Mouse (Mus musculus) midbrain, embryonic 15.5 days (tissue): ENCODE data around the gene 4833439L19Rik. TPM values are rescaled to one million over a fixed set of nuclear protein-coding genes. Genes with fewer than 3 reads are reported as not detected.
"Not testable (repeated sequence)": the region's sequence is repeated elsewhere in the genome, so short reads cannot be mapped to it uniquely, and the experiment has no call there.

ENCODE experiments used
- ATAC-seq: fragments of 200-750 bp; cut with Nextera tagmentation; replicated peaks from 2 replicates; pipeline ENCODE4 v1.8.0; 2017; ENCODE audit warnings: moderate TSS enrichment
- H3K27ac ChIP-seq: fragments of 300-500 bp; sonication (generic); 2 replicates; pipeline ENCODE4 v1.5.1; 2015; ENCODE audit warnings: mild to moderate bottlenecking, inconsistent platforms
- H3K27me3 ChIP-seq: fragments of 300-500 bp; sonication (generic); replicated peaks from 2 replicates; pipeline ENCODE4 v1.6.1; 2015; ENCODE audit warnings: inconsistent platforms
- H3K36me3 ChIP-seq: fragments of 300-500 bp; sonication (generic); replicated peaks from 2 replicates; pipeline ENCODE4 v1.6.1; 2015; ENCODE audit warnings: inconsistent platforms
- H3K4me1 ChIP-seq: fragments of 300-500 bp; sonication (generic); 2 replicates; pipeline ENCODE4 v1.6.1; 2015; ENCODE audit warnings: inconsistent platforms
- H3K4me2 ChIP-seq: fragments of 300-500 bp; sonication (generic); 2 replicates; pipeline ENCODE4 v1.6.1; 2015; ENCODE audit warnings: inconsistent platforms, mild to moderate bottlenecking, moderate library complexity
- H3K4me3 ChIP-seq: fragments of 300-500 bp; sonication (generic); 2 replicates; pipeline ENCODE4 v1.5.1; 2015; ENCODE audit warnings: mild to moderate bottlenecking, inconsistent platforms
- H3K9ac ChIP-seq: fragments of 300-500 bp; sonication (generic); 2 replicates; pipeline ENCODE4 v1.6.1; 2015; ENCODE audit warnings: mild to moderate bottlenecking, inconsistent platforms
- H3K9me3 ChIP-seq: fragments of 300-500 bp; sonication (generic); 2 replicates; pipeline ENCODE4 v1.6.1; 2016; ENCODE audit warnings: inconsistent platforms
- WGBS: fragments of 180-500 bp; shearing (Covaris S2); methylation state at CpG from one replicate; pipeline ENCODE4 v1.1.7; 2015; ENCODE audit warnings: mixed read lengths; 5-methylcytosine and 5-hydroxymethylcytosine counted together
- polyA plus RNA-seq: library from polyadenylated mRNA; unstranded; fragments of >200 nt; fragmentation: Nextera tagmentation; extraction: Ambion mirVana; gene quantifications from 2 replicates; pipeline ENCODE4 v1.2.1, GENCODE M21; 2015

4833439L19Rik gene
- 271 and 282 TPM in 2 replicates for polyA plus RNA-seq

DNA sequence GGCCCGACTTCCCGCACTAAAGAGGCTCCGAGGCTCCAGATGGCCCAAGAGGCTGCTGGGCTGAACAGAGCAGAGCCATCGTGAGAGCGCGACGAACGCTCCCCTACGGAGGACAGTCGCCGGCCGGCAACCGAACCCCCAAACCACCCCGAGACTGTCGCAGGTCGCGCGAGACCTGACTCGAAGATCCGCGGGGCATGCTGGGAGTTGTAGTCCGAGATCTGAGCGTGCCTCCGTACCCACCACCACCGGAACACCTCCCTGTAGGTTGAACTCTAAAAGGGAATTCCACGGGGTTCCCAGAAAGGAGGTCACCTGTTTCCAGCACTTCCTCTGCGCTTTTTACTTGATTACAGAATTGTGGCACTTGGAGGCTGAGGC is at the start of gene 4833439L19Rik:
Gene 4833439L19Rik (minus strand): TSS at position 235 of the 381 bp plus-strand sequence.
- Histone ChIP-seq H3K4me2 (peak within 1 kb of the TSS; percentile 76), H3K9me3 (no peaks in the 10 kb centered on the region), H3K36me3 (peaks cover 18% of the 10 kb centered on the region; the same call in 1 of the 2 replicates), H3K9ac (peak within 1 kb of the TSS; percentile 99), H3K4me1 (peaks cover 19% of the 10 kb centered on the region), H3K4me3 (peak within 1 kb of the TSS; percentile 93), H3K27ac (peak within 1 kb of the TSS; percentile 87), H3K27me3 (no peaks in the 10 kb centered on the region)
- peak; percentile 98 for ATAC-seq
- 0% methylated on average over 27 of the region's 27 CpGs for WGBS

DNA sequence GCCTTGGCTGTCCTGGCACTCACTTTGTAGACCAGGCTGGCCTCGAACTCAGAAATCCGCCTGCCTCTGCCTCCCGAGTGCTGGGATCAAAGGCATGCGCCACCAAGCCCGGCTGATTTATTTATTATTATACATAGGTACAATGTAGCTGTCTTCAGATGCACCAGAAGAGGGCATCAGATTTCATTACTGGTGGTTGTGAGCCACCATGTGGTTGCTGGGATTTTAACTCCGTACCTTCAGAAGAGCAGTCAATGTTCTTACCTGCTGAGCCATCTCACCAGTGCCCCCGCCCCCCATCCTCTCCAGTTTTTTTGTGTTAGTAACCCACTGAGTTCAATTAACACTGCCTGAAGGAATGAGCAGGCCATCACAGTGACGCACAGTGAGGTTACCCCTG is 47.9 kb upstream of the 4833439L19Rik start:
- not testable (repeated sequence) for H3K4me2 ChIP-seq, H3K9ac ChIP-seq, H3K9me3 ChIP-seq, ATAC-seq, H3K27ac ChIP-seq, H3K27me3 ChIP-seq, H3K4me3 ChIP-seq, H3K36me3 ChIP-seq
- 80% methylated on average over 8 of the region's 8 CpGs for WGBS
- peaks cover 28% of the 10 kb centered on the region for H3K4me1 ChIP-seq

DNA sequence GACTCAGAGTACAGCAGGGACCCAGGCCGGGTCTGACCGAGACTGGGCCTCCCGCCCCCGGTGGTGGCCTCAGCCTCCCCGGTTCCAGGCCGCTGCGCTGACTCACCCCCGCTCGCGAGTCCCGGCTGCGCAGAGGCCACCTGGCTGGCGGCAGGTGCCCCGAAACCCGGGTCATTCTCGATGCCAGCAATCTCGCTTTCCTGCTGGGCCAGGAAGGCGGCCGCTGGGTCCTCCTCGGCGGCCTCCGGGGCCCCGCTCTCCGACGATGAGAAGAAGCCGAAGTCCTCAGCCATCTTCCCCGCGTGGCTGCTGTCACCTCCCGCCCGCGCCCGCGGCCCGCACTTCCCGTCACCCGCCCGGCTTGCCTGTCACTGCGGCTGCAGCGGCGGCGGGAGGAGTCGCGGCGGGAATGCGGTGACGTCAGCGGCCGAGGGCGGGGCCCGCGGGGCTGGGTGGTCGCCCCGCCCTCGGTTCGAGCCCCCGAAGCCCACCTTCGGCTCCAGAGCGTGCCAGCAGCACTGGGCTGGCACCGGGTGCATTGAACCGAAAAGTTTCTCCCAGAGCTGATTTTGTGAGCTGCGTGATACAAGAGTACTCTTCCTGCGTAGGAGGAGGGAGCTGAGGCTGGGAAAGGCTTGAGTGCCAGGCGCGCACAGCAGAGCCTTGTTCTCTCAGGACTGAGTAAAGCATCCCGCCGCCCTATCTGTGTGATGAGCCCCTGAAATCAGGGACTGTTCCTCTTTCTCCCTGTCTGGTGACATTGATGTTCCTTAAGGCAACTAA is 45.9 kb upstream of the 4833439L19Rik start, which contains the start of gene Cltb:
Gene Cltb (minus strand): TSS at position 373 of the 783 bp plus-strand sequence.
- Histone ChIP-seq H3K36me3 (0 out of 2 replicates have a peak, but pooled peaks cover 2% of the 10 kb centered on the region), H3K4me2 (peak within 1 kb of the TSS; percentile 67), H3K4me3 (peak within 1 kb of the TSS; percentile 57), H3K9ac (peak within 1 kb of the TSS; percentile 69), H3K27me3 (no peaks in the 10 kb centered on the region), H3K27ac (peak within 1 kb of the TSS; percentile 77), H3K4me1 (peaks cover 30% of the 10 kb centered on the region), H3K9me3 (no peaks in the 10 kb centered on the region)
- ATAC-seq = peak; percentile 87
- WGBS = under 1% methylated on average over 66 of the region's 66 CpGs

DNA sequence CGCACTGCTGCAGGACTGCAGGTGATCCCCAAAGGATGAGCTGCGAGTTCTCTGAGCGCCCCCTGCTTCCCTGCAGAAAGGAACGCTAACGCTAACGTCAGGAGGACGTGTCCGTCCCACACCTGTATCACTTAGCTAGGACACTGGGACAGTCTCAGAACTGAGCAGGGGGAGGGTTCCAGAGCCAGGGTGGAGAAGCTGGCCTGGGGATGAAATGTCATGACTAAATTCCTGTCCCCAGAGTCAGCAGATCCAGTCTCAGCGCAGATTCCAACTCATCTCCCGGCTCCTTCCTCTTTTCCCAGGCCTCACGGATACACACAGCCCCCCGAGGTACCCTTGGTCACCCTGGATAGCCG is 45.4 kb upstream of the 4833439L19Rik start:
- ATAC-seq = peak; percentile 45
- Histone ChIP-seq H3K27ac (peak overlapping the region; percentile 77), H3K4me2 (peak overlapping the region; percentile 67), H3K4me1 (peaks cover 30% of the 10 kb centered on the region), H3K9ac (peak overlapping the region; percentile 69), H3K4me3 (peak overlapping the region; percentile 57), H3K27me3 (no peaks in the 10 kb centered on the region), H3K36me3 (0 out of 2 replicates have a peak, but pooled peaks cover 4% of the 10 kb centered on the region), H3K9me3 (no peaks in the 10 kb centered on the region)
- WGBS = 5% methylated on average over 13 of the region's 13 CpGs

DNA sequence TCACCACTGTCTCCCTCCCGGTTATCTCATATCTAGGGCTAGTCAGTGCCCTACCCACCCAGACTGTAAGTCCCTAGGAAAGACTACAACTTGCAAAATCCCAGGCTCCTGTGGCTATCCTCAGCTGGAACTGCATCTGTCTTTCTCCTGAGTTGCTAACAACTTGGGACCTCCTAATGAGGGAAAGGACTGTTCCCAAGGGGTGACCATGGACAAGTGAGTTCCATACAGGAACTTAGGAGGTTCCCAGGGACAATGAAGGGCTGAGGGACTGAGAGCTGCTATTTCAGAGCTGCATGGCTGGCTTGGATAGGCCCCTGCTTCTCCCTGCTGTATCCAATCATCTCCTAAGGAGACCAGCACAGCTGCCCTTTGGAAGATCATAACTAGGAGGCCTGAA is 44.1 kb upstream of the 4833439L19Rik start:
- ATAC-seq = no peak
- WGBS = 10% methylated on average over 1 of the region's 1 CpGs

DNA sequence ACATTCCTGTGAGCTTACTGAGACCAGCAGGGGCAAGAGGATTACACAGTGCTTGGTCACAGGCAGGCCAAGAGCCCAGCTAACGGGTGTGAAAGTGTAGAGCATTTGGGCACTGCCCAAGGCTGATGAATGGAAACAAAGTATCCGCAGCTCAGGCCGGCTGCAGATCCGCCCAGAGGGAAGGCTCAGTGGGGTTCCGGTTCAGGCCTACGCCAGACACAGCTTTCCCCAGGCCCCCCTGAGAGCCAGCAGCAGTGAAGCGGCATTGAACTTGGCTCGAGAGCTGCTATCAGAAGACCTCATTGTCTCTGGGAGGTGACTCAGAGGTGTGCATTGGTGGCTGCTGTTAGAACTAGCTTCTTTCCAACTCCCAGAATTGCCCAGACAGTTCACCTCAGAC is 43.4 kb upstream of the 4833439L19Rik start:
- WGBS = 4% methylated on average over 8 of the region's 8 CpGs

More for the DNA sequence above, 44.1 kb upstream of the 4833439L19Rik start:
- Histone ChIP-seq H3K4me2 (peak overlapping the region; percentile 67), H3K36me3 (peaks cover 7% of the 10 kb centered on the region; the same call in 1 of the 2 replicates), H3K9me3 (no peaks in the 10 kb centered on the region), H3K4me1 (peaks cover 30% of the 10 kb centered on the region), H3K27ac (no peak overlapping the region), H3K27me3 (no peaks in the 10 kb centered on the region), H3K4me3 (peak overlapping the region; percentile 18; the same call in 1 of the 2 replicates), H3K9ac (peak overlapping the region; percentile 23)

DNA sequence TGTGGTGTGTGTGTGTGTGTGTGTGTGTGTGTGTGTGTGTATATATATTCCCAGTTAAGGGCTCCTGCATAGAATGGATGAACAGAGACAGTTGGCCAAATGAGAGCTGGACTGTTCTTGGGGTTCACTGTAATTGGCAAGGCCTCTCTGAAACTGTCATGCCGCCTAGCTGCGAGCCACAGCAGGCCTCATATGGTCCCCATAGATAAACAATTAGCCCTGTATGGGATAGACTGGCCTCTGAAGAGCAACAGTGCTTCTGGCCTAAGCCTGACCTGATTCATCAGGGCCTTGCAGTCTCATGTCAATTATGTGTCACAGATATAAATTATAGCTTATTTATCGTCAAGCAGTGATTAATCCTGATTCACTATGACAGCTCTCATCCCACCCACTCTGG is 42.8 kb upstream of the 4833439L19Rik start:
- H3K9ac ChIP-seq = no peak overlapping the region
- H3K9me3 ChIP-seq = no peaks in the 10 kb centered on the region
- ATAC-seq = no peak
- H3K27me3 ChIP-seq = no peaks in the 10 kb centered on the region
- no peak overlapping the region for H3K27ac ChIP-seq
- peaks cover 35% of the 10 kb centered on the region for H3K4me1 ChIP-seq
- 73% methylated on average over 3 of the region's 3 CpGs for WGBS
- peak overlapping the region; percentile 67; the same call in 1 of the 2 replicates for H3K4me2 ChIP-seq
- 0 out of 2 replicates have a peak overlapping the region, but pooled peaks have one; percentile 18 for H3K4me3 ChIP-seq
- peaks cover 11% of the 10 kb centered on the region; the same call in 1 of the 2 replicates for H3K36me3 ChIP-seq

More for the DNA sequence above, 43.4 kb upstream of the 4833439L19Rik start:
- H3K4me1 ChIP-seq = peaks cover 30% of the 10 kb centered on the region
- H3K4me2 ChIP-seq = peak overlapping the region; percentile 67
- ATAC-seq = no peak; the same call in 1 of the 2 replicates
- H3K27ac ChIP-seq = no peak overlapping the region; the same call in 1 of the 2 replicates
- H3K36me3 ChIP-seq = peaks cover 7% of the 10 kb centered on the region; the same call in 1 of the 2 replicates
- H3K4me3 ChIP-seq = peak overlapping the region; percentile 18
- no peaks in the 10 kb centered on the region for H3K9me3 ChIP-seq
- no peaks in the 10 kb centered on the region for H3K27me3 ChIP-seq
- H3K9ac ChIP-seq = peak overlapping the region; percentile 23

DNA sequence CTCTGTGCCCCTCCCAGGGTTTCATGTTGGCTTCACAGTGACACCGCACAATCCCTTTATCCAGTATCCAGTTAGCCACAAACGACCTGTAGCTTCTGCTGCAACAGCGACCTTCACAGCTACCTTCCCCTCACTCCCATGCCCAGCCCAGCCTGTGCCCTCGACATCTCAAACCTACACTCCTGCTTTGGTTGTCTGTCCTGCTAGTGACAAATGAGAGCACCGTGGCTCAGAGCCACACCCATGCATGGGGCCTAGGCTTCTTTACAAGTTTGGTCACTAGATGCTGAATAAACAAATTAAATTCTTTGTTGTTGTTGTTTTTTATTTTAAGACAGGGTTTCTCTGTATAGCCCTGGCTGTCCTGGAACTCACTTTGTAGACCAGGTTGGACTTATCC is 42.0 kb upstream of the 4833439L19Rik start:
- WGBS = 75% methylated on average over 5 of the region's 5 CpGs
- Histone ChIP-seq H3K9me3 (no peaks in the 10 kb centered on the region), H3K4me3 (no peak overlapping the region), H3K27ac (no peak overlapping the region), H3K9ac (no peak overlapping the region), H3K36me3 (peaks cover 11% of the 10 kb centered on the region; the same call in 1 of the 2 replicates), H3K27me3 (no peaks in the 10 kb centered on the region; the same call in 1 of the 2 replicates), H3K4me1 (peaks cover 37% of the 10 kb centered on the region), H3K4me2 (no peak overlapping the region)
- ATAC-seq = no peak

DNA sequence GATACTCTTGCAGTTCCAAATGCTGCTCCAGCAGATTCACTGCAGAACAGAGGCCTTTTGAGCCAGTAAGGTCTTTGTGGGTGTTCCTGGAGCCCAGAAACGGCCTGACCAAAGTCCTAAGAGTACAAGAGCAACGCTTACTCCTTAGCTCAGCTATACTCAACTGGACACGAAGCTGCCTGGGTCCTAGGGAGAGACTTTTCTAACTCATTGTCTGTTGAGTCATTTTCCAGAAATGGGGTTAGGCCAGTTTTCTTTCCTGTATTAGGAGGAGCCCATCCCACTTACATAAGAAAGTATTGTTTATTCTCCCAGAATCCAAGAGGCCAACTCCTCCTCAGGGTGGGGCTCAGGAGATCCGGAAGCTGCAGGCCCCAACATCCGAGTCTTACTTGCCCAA is 40.2 kb upstream of the 4833439L19Rik start:
- no peaks in the 10 kb centered on the region; the same call in 1 of the 2 replicates for H3K27me3 ChIP-seq
- 82% methylated on average over 5 of the region's 5 CpGs for WGBS
- no peak overlapping the region for H3K4me3 ChIP-seq
- H3K9me3 ChIP-seq = no peaks in the 10 kb centered on the region
- H3K27ac ChIP-seq = no peak overlapping the region
- no peak overlapping the region for H3K4me2 ChIP-seq
- peaks cover 11% of the 10 kb centered on the region; the same call in 1 of the 2 replicates for H3K36me3 ChIP-seq
- no peak overlapping the region for H3K9ac ChIP-seq
- peaks cover 31% of the 10 kb centered on the region for H3K4me1 ChIP-seq
- ATAC-seq = no peak

DNA sequence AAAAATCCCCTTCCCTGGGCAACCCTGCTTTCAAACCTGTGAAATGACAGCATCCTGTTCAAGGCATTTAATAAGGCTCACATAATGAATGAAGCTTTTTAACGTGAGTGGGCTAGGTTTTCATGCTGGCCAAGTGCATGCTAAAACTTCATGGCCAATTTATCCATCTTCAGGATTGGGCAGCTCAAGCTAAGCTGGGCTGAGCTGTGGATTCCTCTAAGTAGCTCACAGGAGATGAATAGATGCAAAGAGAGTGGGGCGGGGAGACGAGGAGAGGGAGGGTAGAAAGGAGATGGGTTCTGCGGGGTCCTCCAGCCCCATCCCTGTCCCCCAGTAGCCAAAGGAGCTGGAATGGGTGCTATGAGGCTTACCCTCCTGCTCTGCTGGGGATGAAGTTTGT is 39.0 kb upstream of the 4833439L19Rik start:
- Histone ChIP-seq H3K27ac (no peak overlapping the region), H3K9ac (no peak overlapping the region), H3K4me3 (no peak overlapping the region), H3K27me3 (no peaks in the 10 kb centered on the region; the same call in 1 of the 2 replicates), H3K4me2 (no peak overlapping the region), H3K36me3 (peaks cover 16% of the 10 kb centered on the region; the same call in 1 of the 2 replicates), H3K4me1 (peaks cover 20% of the 10 kb centered on the region), H3K9me3 (no peaks in the 10 kb centered on the region)
- WGBS = 42% methylated on average over 4 of the region's 4 CpGs
- ATAC-seq = no peak

DNA sequence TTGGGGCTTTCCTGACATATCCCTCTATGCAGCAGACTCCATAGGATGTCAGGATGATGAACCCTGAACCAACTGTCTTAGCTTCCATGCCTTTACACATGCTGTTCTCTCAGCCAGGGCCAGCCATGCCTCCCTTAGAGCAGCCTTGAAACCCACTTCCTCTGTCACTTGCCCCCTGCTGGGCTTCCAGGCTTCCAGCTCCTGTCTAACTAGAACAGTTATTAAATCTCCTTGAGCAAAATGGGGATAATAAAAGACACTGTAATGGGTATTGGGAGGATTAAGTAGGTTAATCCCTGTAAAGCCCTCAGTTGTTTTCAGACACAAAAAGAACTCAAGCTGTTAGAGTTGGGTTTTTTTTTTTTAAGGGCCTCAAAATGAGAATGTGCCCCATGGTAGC is 38.3 kb upstream of the 4833439L19Rik start:
- H3K36me3 ChIP-seq = peaks cover 18% of the 10 kb centered on the region; the same call in 1 of the 2 replicates
- H3K4me1 ChIP-seq = peaks cover 13% of the 10 kb centered on the region

DNA sequence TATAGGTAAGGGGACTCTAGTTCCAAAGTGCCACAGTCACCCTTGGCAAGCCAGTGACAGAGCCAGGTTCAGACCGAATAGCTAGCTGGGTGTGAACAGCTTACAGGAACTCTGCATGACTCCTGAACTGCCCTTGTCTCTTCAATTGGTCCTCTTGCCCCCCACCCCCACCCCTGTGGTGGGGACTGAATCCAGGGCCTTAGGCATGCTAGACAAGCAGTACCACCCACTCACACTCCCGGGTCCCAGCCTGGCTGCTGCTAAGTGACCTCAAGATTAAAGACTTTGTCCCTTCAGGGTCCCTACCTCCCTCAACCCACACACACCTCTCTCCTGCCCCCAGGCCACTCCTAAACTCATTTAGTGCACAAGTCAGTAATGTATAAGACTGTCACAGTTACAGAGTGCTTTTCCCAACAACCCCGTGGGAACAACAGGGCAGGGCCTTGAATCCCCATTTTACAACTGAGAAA is 37.4 kb upstream of the 4833439L19Rik start:
- WGBS = 63% methylated on average over 3 of the region's 3 CpGs
- H3K4me3 ChIP-seq = no peak overlapping the region
- ATAC-seq = no peak
- H3K27ac ChIP-seq = no peak overlapping the region
- H3K9me3 ChIP-seq = no peaks in the 10 kb centered on the region
- H3K9ac ChIP-seq = no peak overlapping the region
- 0 out of 2 replicates have a peak, but pooled peaks cover 7% of the 10 kb centered on the region for H3K4me1 ChIP-seq
- H3K27me3 ChIP-seq = no peaks in the 10 kb centered on the region; the same call in 1 of the 2 replicates
- no peak overlapping the region for H3K4me2 ChIP-seq
- peaks cover 18% of the 10 kb centered on the region; the same call in 1 of the 2 replicates for H3K36me3 ChIP-seq

More for the DNA sequence above, 38.3 kb upstream of the 4833439L19Rik start:
- H3K27me3 ChIP-seq = no peaks in the 10 kb centered on the region; the same call in 1 of the 2 replicates
- no peaks in the 10 kb centered on the region for H3K9me3 ChIP-seq
- H3K4me3 ChIP-seq = no peak overlapping the region
- no peak overlapping the region for H3K4me2 ChIP-seq
- no peak overlapping the region for H3K27ac ChIP-seq
- H3K9ac ChIP-seq = no peak overlapping the region
- ATAC-seq = no peak
